Mouse (Mus musculus) neural tube, embryonic 13.5 days (tissue): ENCODE measurements at regions not wholly inside any gene's neighbourhood (a gene's known extent, or its start where the extent isn't known, plus 50 kb on each side); places are given as distances from the start of the nearest gene placed in this dataset.

ENCODE experiments used
- ATAC-seq: fragments of 200-750 bp; cut with Nextera tagmentation; 2 replicates; pipeline ENCODE4 v1.8.0; 2017; ENCODE audit warnings: low read depth, mild to moderate bottlenecking, moderate TSS enrichment, moderate library complexity
- H3K27ac ChIP-seq: fragments of 300-500 bp; sonication (generic); replicated peaks from 2 replicates; pipeline ENCODE4 v1.5.1; 2015; ENCODE audit warnings: moderate library complexity, mild to moderate bottlenecking, inconsistent platforms
- H3K27me3 ChIP-seq: fragments of 300-500 bp; sonication (generic); 2 replicates; pipeline ENCODE4 v1.6.1; 2015; ENCODE audit warnings: mild to moderate bottlenecking, inconsistent platforms
- H3K36me3 ChIP-seq: fragments of 300-500 bp; sonication (generic); 2 replicates; pipeline ENCODE4 v1.6.1; 2015; ENCODE audit warnings: mild to moderate bottlenecking, inconsistent platforms
- H3K4me1 ChIP-seq: fragments of 300-500 bp; sonication (generic); replicated peaks from 2 replicates; pipeline ENCODE4 v1.6.1; 2015; ENCODE audit warnings: inconsistent platforms
- H3K4me2 ChIP-seq: fragments of 300-500 bp; sonication (generic); 2 replicates; pipeline ENCODE4 v1.6.1; 2015; ENCODE audit warnings: inconsistent platforms, mild to moderate bottlenecking, moderate library complexity
- H3K4me3 ChIP-seq: fragments of 300-500 bp; sonication (generic); 2 replicates; pipeline ENCODE4 v1.5.1; 2015; ENCODE audit warnings: mild to moderate bottlenecking, inconsistent platforms
- H3K9ac ChIP-seq: fragments of 300-500 bp; sonication (generic); 2 replicates; pipeline ENCODE4 v1.6.1; 2015; ENCODE audit warnings: moderate library complexity, mild to moderate bottlenecking, inconsistent platforms
- H3K9me3 ChIP-seq: fragments of 300-500 bp; sonication (generic); 2 replicates; pipeline ENCODE4 v1.6.1; 2016; ENCODE audit warnings: inconsistent platforms
- WGBS: fragments of 180-500 bp; shearing (Covaris S2); methylation state at CpG from one replicate; pipeline ENCODE4 v1.1.7; 2015; 5-methylcytosine and 5-hydroxymethylcytosine counted together

DNA sequence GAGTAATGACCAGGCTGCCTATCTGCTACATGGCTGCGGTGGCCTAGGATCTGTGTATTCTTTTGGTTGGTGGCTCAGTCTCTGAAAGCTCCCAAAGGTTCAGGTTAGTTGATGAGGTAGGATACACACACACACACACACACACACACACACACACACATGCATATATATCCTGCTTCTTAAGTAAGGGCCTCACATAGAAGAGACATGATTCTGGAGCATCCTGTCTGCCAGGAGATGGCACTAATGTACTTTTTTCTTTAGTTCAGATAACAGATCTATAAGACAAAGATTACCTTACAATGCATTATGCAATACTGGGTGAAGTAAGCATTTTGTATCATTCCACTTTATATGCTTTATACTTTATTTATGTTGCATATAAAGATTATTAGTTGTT is 149.8 kb downstream of the Ankrd7 start:
- no peak overlapping the region for H3K9ac ChIP-seq
- ATAC-seq: peak; percentile 71

GRCm38 (mm10) chr6:19018166-19018769 is 152.2 kb downstream of the Ankrd7 start:
- no peak overlapping the region for H3K9ac ChIP-seq
- no peaks in the 10 kb centered on the region for H3K36me3 ChIP-seq

More for the DNA sequence above, 149.8 kb downstream of the Ankrd7 start:
- Histone ChIP-seq H3K36me3 (no peaks in the 10 kb centered on the region), H3K4me2 (no peak overlapping the region), H3K27ac (no peak overlapping the region), H3K9me3 (no peaks in the 10 kb centered on the region), H3K27me3 (no peaks in the 10 kb centered on the region), H3K4me3 (no peak overlapping the region), H3K4me1 (no peaks in the 10 kb centered on the region)
- WGBS: 75% methylated on average over 1 of the region's 1 CpGs

GRCm38 (mm10) chr6:19034268-19034667 is 168.2 kb downstream of the Ankrd7 start:
- no peak overlapping the region for H3K27ac ChIP-seq
- H3K9ac ChIP-seq: no peak overlapping the region
- no peak overlapping the region for H3K4me3 ChIP-seq
- no peaks in the 10 kb centered on the region for H3K36me3 ChIP-seq
- no peaks in the 10 kb centered on the region for H3K9me3 ChIP-seq
- 63% methylated on average over 1 of the region's 1 CpGs for WGBS
- no peak overlapping the region for H3K4me2 ChIP-seq
- H3K27me3 ChIP-seq: no peaks in the 10 kb centered on the region
- ATAC-seq: no peak
- no peaks in the 10 kb centered on the region for H3K4me1 ChIP-seq

More at GRCm38 (mm10) chr6:19018166-19018769, 152.2 kb downstream of the Ankrd7 start:
- H3K9me3 ChIP-seq: no peaks in the 10 kb centered on the region
- H3K27ac ChIP-seq: no peak overlapping the region
- no peak overlapping the region for H3K4me3 ChIP-seq
- H3K4me1 ChIP-seq: no peaks in the 10 kb centered on the region
- 86% methylated on average over 1 of the region's 1 CpGs for WGBS
- no peak overlapping the region for H3K4me2 ChIP-seq
- H3K27me3 ChIP-seq: no peaks in the 10 kb centered on the region
- no peak for ATAC-seq
